Mouse (Mus musculus) Patski (cell line): ENCODE data around the gene Cryzl1. TPM values are rescaled to one million over a fixed set of nuclear protein-coding genes. Genes with fewer than 3 reads are reported as not detected.

Source experiments
- ATAC-seq: fragments of 100-300 bp; one replicate; pipeline ENCODE4 v1.8.0; 2021
- CTCF ChIA-PET: fragments of 350-600 bp; sonication (Branson Sonifier 250); formaldehyde crosslinking; loops from one replicate; lab custom pipeline; 2022; ENCODE audit warnings: inconsistent platforms; lab: Charles Lee
- POLR2A ChIA-PET: fragments of 350-600 bp; sonication (Branson Sonifier 250); formaldehyde crosslinking; loops from one replicate; lab custom pipeline; 2022; ENCODE audit warnings: antibody characterized with exemption, inconsistent platforms; lab: Charles Lee
- DNase-seq: peaks from one replicate; pipeline ENCODE4 v3.0.0-alpha.2; 2011; ENCODE audit warnings: low read depth, low spot score
- H3K27me3 ChIP-seq: fragments of 371-371 bp; one replicate; pipeline ENCODE4 v1.5.1; 2021
- CTCF ChIP-seq: fragments of 100-300 bp; IDR thresholded peaks from one replicate; pipeline ENCODE4 v1.5.1; 2021
- in situ Hi-C: fragments of 300-500 bp; cut with MboI; formaldehyde crosslinking; loops from 3 replicates; pipeline ENCODE4 v1.11.1; 2018; ENCODE audit warnings: low pct_unique_long_range_greater_than_20kb, mixed read lengths
- polyA plus RNA-seq: library from polyadenylated mRNA; unstranded; gene quantifications from one replicate; pipeline ENCODE4 v1.2.3, GENCODE M21; 2021

Gene Cryzl1
- polyA plus RNA-seq, 1 experiment from 2014 or later = 82.3 TPM

GRCm38 (mm10) chr16:91763975-91764374, 35.2 kb upstream of the Cryzl1 start:
- CTCF ChIA-PET = interaction anchor here (1.1 kb wide), 1 partner anchor 10 kb away, joined by 3 read pairs; no protein-coding TSS in a partner anchor
- TF ChIP-seq CTCF = no peak
- POLR2A ChIA-PET = no interaction called here
- in situ Hi-C loops = no loop called here
- no peaks in the 10 kb centered on the region for H3K27me3 ChIP-seq
- ATAC-seq (no peak), DNase-seq (no peak)

DNA sequence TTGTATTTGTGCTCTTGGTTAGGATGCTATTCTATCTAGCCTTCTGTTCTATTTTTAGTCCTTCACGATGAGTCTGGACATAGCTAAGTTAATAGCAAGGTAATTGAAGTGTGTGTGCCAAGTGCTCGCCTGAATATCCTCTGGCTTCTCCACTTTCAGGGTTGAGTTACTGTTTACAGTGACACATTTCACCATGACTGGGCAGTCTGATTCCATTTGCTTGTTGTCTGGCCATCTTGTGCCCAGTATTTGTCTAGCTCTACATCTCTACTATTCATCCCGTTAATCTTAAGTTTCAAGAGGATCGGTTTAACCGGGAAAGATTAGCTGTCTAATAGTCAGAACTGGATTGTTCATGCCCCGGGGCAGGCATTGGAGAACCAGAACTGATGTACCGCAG, 33.7 kb upstream of the Cryzl1 start:
- no peaks in the 10 kb centered on the region for H3K27me3 ChIP-seq
- peak; percentile 57 for ATAC-seq
- peak; percentile 50 for DNase-seq
- in situ Hi-C loops = no loop called here
- POLR2A ChIA-PET = no interaction called here
- TF ChIP-seq CTCF = no peak
- CTCF ChIA-PET = interaction anchor here (1.1 to 1.6 kb wide), 2 partner anchors 21 to 22 kb away, joined by 3 read pairs; no protein-coding TSS in a partner anchor

DNA sequence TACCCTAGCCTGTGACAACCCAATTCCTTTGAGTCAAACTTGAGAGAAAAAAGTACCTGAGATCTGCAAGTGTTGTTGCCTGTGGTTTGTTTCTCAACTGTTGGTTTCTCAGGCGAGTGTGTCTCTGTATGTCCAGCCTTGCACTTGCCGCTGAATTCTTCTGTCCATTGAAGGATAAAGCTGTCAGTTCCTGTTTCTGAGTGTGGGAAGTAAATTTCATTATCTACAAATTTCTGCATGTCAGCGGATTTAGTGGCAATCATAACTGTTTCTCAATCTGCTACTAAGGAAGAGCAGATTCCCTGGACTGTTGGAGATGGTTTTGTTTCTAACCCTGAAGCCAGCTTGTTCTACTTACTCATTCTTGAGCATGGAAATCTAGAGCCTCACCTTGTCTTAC, 33.0 kb upstream of the Cryzl1 start:
- H3K27me3 ChIP-seq = no peaks in the 10 kb centered on the region
- DNase-seq (no peak), ATAC-seq (no peak)
- ChIA-PET POLR2A (no interaction called here), CTCF (interaction anchor here (1.1 to 1.6 kb wide), 2 partner anchors 20 to 23 kb away, joined by 3 read pairs; no protein-coding TSS in a partner anchor)
- in situ Hi-C loops = no loop called here
- no peak for TF ChIP-seq CTCF

GRCm38 (mm10) chr16:91761202-91761601, 32.4 kb upstream of the Cryzl1 start:
- CTCF ChIA-PET = no interaction called here
- POLR2A ChIA-PET = no interaction called here
- in situ Hi-C loops = no loop called here
- no peak for DNase-seq
- no peak for TF ChIP-seq CTCF
- H3K27me3 ChIP-seq = no peaks in the 10 kb centered on the region
- no peak for ATAC-seq

GRCm38 (mm10) chr16:91754957-91755356, 26.2 kb upstream of the Cryzl1 start:
- no peak for TF ChIP-seq CTCF
- ATAC-seq (no peak), DNase-seq (no peak)
- POLR2A ChIA-PET = no interaction called here
- in situ Hi-C loops = no loop called here
- CTCF ChIA-PET = no interaction called here
- H3K27me3 ChIP-seq = no peaks in the 10 kb centered on the region

DNA sequence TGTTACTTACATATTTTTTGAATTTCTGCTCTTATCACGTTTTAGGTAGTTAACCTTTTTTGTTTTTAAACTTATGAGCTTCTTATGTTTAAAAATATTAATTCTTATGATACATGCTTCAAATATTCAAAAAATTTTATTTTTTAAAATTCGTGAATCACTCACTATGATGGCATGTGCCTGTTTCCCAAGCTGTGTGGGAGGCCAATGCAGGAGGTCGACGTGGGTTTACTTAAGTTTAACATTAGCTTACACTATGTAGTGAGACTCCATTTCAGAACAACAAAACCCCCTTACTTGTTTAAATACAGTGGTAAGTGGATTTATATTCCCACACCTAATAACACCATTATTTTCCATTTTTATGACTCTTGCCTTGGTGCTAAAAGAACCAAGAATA, 24.8 kb upstream of the Cryzl1 start:
- DNase-seq (no peak), ATAC-seq (no peak)
- TF ChIP-seq CTCF = no peak
- ChIA-PET CTCF (interaction anchor here (1.1 kb wide), 1 partner anchor 11 kb away, joined by 3 read pairs; no protein-coding TSS in a partner anchor), POLR2A (no interaction called here)
- no peaks in the 10 kb centered on the region for H3K27me3 ChIP-seq
- in situ Hi-C loops = no loop called here

DNA sequence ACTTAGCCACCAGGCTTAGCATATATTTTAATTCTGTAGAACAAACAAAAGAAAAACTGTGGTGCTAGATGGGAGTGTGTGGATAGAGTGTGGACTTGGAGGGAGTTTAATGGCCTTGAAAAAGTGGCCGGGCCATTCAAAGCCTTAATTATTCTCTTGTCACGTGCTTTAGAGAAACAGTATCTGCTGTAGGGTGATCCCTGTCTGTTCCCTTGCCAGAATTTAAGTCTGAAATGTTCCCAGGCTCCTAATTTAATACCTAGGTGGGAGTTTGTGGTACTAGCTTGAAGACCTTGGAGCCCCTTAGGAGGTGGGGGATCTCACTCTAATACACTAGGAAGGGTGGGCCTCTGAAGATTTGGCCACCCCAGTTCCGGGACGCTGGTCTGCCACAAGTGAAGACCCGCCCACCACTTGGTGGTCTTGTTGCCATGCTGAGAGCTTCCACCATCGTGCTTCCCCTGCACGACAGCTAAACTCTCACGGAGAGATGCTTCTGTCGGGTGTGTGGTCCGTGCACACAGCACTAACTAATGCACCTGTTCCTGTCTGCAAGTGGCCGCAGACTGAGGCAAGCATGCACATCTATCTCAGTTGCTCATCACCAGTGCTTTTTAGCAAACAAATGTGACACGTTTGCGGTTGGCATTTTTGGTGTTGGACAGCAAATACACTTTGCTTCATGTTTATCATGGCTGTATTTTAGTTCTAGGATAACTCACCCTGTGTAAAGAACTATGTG, 23.0 kb upstream of the Cryzl1 start:
- no peak for TF ChIP-seq CTCF
- in situ Hi-C loops = no loop called here
- ATAC-seq (no peak), DNase-seq (no peak)
- no peaks in the 10 kb centered on the region for H3K27me3 ChIP-seq
- CTCF ChIA-PET = no interaction called here
- POLR2A ChIA-PET = no interaction called here

- in situ Hi-C loops = loop anchor here (25.0 kb wide), 1 partner anchor 715 kb away; the partner anchor contains the start of gene Rcan1
- no peak for TF ChIP-seq CTCF
- ChIA-PET POLR2A (no interaction called here), CTCF (no interaction called here)
- DNase-seq (no peak), ATAC-seq (no peak)
- no peaks in the 10 kb centered on the region for H3K27me3 ChIP-seq
Observed at GRCm38 (mm10) chr16:91747567-91747966, 18.8 kb upstream of the Cryzl1 start.

DNA sequence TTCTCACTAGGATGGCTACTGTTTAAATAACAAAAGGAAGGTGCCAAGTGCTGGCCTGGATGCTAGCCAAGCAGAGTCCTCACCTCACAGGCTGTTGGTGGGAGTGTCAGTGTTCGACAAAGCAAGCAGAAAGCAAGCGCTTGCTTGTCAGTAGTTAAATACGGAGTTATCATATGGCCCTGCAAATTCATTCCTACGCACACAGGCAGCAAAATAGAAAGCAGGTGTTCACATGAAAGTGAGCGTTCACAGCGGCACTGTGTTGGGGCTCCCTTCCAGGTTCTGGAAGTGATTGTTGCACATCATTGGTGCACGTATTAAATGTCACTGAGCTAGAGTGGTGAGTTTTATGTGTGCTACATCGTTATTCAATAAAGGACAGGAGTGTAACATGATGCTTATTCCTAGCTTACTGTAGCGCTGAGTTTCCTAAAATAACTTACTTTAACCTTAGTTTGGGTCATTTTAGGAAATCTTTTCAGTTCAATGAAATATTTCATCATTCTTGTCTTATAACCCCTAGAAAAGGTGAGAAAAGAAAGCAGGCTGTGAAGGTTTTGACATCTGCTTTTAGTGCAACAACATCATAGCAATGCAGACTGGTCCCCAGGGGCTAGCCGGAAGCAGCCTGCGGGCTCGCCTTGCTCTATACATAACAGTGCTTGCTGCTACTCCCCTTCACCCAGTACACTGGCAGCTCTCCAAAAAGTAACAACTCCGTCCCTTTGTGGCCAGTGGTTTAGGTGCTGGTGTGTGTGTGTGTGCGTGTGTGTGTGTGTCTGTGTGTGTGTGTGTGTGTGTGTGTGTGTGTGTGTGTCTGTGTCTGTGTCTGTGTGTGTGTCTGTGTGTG, 17.6 kb upstream of the Cryzl1 start:
- H3K27me3 ChIP-seq = no peaks in the 10 kb centered on the region
- ChIA-PET CTCF (no interaction called here), POLR2A (no interaction called here)
- DNase-seq (no peak), ATAC-seq (no peak)
- in situ Hi-C loops = loop anchor here (25.0 kb wide), 1 partner anchor 716 kb away; the partner anchor contains the start of gene Rcan1
- TF ChIP-seq CTCF = no peak

DNA sequence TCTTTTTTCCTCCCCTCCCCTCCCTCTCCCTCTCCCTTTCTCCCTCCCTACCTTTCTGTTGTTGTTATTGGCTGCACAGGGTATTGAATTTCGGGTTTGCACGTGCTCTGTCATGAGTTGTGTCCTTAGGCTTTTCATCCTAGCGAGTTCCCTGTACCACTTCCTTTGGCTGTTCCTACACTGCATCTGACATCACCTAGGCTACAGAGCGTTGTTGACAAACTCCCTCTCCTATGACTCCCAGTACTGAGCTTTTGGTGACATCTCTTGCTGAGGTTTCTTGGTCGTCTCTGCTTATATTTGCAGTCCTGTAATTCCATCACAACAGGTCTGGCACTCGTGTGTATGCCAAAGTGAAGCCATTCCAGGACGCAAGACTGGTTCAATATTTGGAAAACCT, 14.3 kb upstream of the Cryzl1 start:
- in situ Hi-C loops = loop anchor here (25.0 kb wide), 1 partner anchor 719 kb away; the partner anchor contains the start of gene Rcan1
- H3K27me3 ChIP-seq = no peaks in the 10 kb centered on the region
- TF ChIP-seq CTCF = no peak
- DNase-seq = no peak
- ChIA-PET POLR2A (no interaction called here), CTCF (no interaction called here)
- ATAC-seq = no peak

DNA sequence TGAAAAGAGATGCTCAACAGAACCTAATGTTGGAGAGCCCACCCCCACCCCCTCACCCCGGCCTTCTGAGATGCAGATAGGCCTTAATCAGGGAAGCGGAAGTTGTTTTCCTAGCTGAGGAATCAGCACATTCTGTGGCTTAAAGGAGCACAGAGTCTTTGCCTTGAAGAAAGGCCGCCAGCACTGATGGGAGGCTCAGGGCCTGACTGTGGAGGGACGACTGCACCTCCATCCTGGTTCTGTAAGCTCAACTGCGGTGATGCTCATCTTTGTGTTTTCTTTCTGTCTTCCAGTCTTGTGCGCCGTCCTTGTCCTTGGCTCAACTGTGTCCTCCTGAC, 12.1 kb upstream of the Cryzl1 start:
- no peaks in the 10 kb centered on the region for H3K27me3 ChIP-seq
- in situ Hi-C loops = loop anchor here (25.0 kb wide), 1 partner anchor 721 kb away; the partner anchor contains the start of gene Rcan1

More for the DNA sequence above, 12.1 kb upstream of the Cryzl1 start:
- ATAC-seq (no peak), DNase-seq (no peak)
- TF ChIP-seq CTCF = no peak
- ChIA-PET POLR2A (no interaction called here), CTCF (no interaction called here)
